Mouse (Mus musculus): ENCODE measurements around the gene Cenpn. TPM values are rescaled to one million over a fixed set of nuclear protein-coding genes. Genes with fewer than 3 reads are reported as not detected.

Gene Cenpn
- total RNA-seq, 2 experiments from 2014 or later = 1.3 to 1.6 TPM

GRCm38 (mm10) chr8:116980117-116980516 is 58.6 kb downstream of the Cenpn start:
- intact Hi-C loops (cut with DNase I) = loop anchor here (10.0 kb wide), 1 partner anchor 495 kb away; no protein-coding TSS in a partner anchor
- peak; percentile 59 to 65 for DNase-seq (ENCODE audit: low spot score in 2 of 2)

- no peak for DNase-seq (ENCODE audit: low spot score in 2 of 2)
- intact Hi-C loops (cut with DNase I) = loop anchor here (5.0 to 10.0 kb wide), 2 partner anchors 68 to 485 kb away; partner anchors contain the start of genes Cenpn and Cmc2
Observed at GRCm38 (mm10) chr8:116989842-116990241, 68.3 kb downstream of the Cenpn start.

Other genes with a start within 250 kb of the Cenpn start
- 10 to 100 TPM; 20.2 to 28.4 TPM for gene Cdyl2, start 188.7 kb upstream of the Cenpn start, total RNA-seq (2021)
- 10 to 100 TPM; 15.9 to 20.2 TPM for gene Cmc2, start 275 bp upstream of the Cenpn start, total RNA-seq (2021)
- gene Atmin, start 21.7 kb downstream of the Cenpn start, total RNA-seq (2021) = 10 to 100 TPM; 60.8 to 62.8 TPM
- gene 1700030J22Rik, start 57.2 kb downstream of the Cenpn start, total RNA-seq (2021) = 10 to 100 TPM; 11.1 to 13.3 TPM
- 10 to 100 TPM; 35.3 to 39.1 TPM for gene Gcsh, start 71.8 kb downstream of the Cenpn start, total RNA-seq (2021)
- gene Pkd1l2, start 160.7 kb downstream of the Cenpn start, total RNA-seq (2021) = under 1 TPM in 1 of 2 experiments, not detected in 1; 0.07 TPM
- not detected for gene Bco1, start 174.1 kb downstream of the Cenpn start, total RNA-seq (2021)
- 10 to 100 TPM; 16.8 to 17.9 TPM for gene Gan, start 236.4 kb downstream of the Cenpn start, total RNA-seq (2021)

Data from left cerebral cortex, postnatal 25 days (tissue).